Mouse (Mus musculus) liver, embryonic 15.5 days (tissue): ENCODE data around the gene Tefm. TPM values are rescaled to one million over a fixed set of nuclear protein-coding genes. Genes with fewer than 3 reads are reported as not detected.

ENCODE experiments used
- ATAC-seq: fragments of 200-750 bp; cut with Nextera tagmentation; 2 replicates; pipeline ENCODE4 v1.8.0; 2017; ENCODE audit warnings: moderate number of reproducible peaks, mild to moderate bottlenecking, moderate library complexity; ENCODE audit not compliant: insufficient read depth
- H3K27ac ChIP-seq: fragments of 300-500 bp; sonication (generic); replicated peaks from 2 replicates; pipeline ENCODE4 v1.5.1; 2015; ENCODE audit warnings: mild to moderate bottlenecking, inconsistent platforms
- H3K27me3 ChIP-seq: fragments of 300-500 bp; sonication (generic); 2 replicates; pipeline ENCODE4 v1.6.1; 2015; ENCODE audit warnings: mild to moderate bottlenecking, inconsistent platforms
- H3K36me3 ChIP-seq: fragments of 300-500 bp; sonication (generic); replicated peaks from 2 replicates; pipeline ENCODE4 v1.6.1; 2015; ENCODE audit warnings: moderate library complexity, mild to moderate bottlenecking, inconsistent platforms
- H3K4me1 ChIP-seq: fragments of 300-500 bp; sonication (generic); replicated peaks from 2 replicates; pipeline ENCODE4 v1.6.1; 2015; ENCODE audit warnings: inconsistent platforms
- H3K4me2 ChIP-seq: fragments of 300-500 bp; sonication (generic); 2 replicates; pipeline ENCODE4 v1.6.1; 2015; ENCODE audit warnings: moderate library complexity, mild to moderate bottlenecking, inconsistent platforms
- H3K4me3 ChIP-seq: fragments of 300-500 bp; sonication (generic); replicated peaks from 2 replicates; pipeline ENCODE4 v1.5.1; 2015; ENCODE audit warnings: mild to moderate bottlenecking, inconsistent platforms
- H3K9ac ChIP-seq: fragments of 300-500 bp; sonication (generic); 2 replicates; pipeline ENCODE4 v1.6.1; 2015; ENCODE audit warnings: moderate library complexity, mild to moderate bottlenecking, inconsistent platforms
- H3K9me3 ChIP-seq: fragments of 300-500 bp; sonication (generic); replicated peaks from 2 replicates; pipeline ENCODE4 v1.6.1; 2016; ENCODE audit warnings: inconsistent platforms
- WGBS: fragments of 180-500 bp; shearing (Covaris S2); methylation state at CpG from one replicate; pipeline ENCODE4 v1.1.7; 2015; ENCODE audit warnings: mixed read lengths; ENCODE audit not compliant: insufficient replicate concordance; 5-methylcytosine and 5-hydroxymethylcytosine counted together
- polyA plus RNA-seq: library from polyadenylated mRNA; unstranded; fragments of >200 nt; fragmentation: Nextera tagmentation; extraction: Ambion mirVana; gene quantifications from 2 replicates; pipeline ENCODE4 v1.2.1, GENCODE M21; 2015

Gene Tefm
- polyA plus RNA-seq, 1 experiment from 2014 or later: 12.2 TPM

DNA sequence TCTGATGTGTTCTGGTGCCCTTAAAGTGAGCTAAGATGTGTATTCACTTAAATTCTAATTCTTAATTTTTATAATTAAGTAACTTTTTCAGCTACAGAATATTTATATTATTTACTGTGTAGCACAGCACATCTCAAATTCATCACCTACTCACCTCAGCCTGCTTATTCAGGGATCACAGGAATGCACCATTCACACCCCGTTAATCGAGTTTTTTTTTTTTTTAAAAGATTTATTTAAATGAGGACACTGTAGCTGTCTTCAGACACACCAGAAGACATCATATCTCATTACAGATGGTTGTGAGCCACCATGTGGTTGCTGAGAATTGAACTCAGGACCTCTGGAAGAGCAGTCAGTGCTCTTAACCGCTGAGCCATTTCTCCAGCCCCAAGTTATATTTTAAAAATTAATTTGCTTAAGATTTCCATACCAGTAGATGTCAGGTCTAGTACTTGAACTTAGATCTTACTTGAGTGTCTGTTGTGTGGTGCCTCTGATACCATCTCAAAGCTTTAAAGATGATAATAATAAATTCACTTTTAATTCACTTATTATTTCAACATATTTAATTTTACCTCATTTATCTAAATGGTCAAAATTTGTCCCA is 51.3 kb downstream of the Tefm start:
- peak overlapping the region; percentile 100 for H3K9ac ChIP-seq
- no peak for ATAC-seq
- no peaks in the 10 kb centered on the region for H3K27me3 ChIP-seq
- H3K36me3 ChIP-seq: peaks cover 23% of the 10 kb centered on the region
- H3K4me1 ChIP-seq: peaks cover 53% of the 10 kb centered on the region
- peak overlapping the region; percentile 82; the same call in 1 of the 2 replicates for H3K27ac ChIP-seq
- WGBS: 38% methylated on average over 3 of the region's 3 CpGs
- H3K4me2 ChIP-seq: peak overlapping the region; percentile 78
- peak overlapping the region; percentile 100 for H3K4me3 ChIP-seq
- no peaks in the 10 kb centered on the region for H3K9me3 ChIP-seq

DNA sequence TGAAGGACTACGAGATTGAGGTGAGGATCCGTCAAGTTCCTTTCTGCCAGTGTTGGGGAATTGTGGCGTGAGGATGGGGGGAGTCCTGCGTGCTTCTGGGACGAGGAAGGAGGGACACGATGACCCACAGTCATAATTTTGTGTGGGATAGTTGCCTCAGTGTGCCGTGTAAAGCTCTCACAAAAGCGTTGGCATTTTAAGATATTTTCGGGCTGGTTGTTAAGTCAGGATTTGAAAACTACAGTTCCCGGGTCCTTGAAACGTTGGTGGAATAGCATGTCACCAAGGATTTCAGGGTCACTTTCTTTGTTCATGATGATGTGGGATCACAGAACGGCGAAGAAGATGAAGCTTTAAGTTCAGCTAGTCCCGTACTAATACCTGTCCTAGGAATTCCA is 52.2 kb downstream of the Tefm start:
- H3K4me3 ChIP-seq: peak overlapping the region; percentile 100
- peaks cover 15% of the 10 kb centered on the region for H3K36me3 ChIP-seq
- peaks cover 59% of the 10 kb centered on the region for H3K4me1 ChIP-seq
- no peaks in the 10 kb centered on the region for H3K27me3 ChIP-seq
- H3K27ac ChIP-seq: peak overlapping the region; percentile 82
- ATAC-seq: no peak
- peak overlapping the region; percentile 100 for H3K9ac ChIP-seq
- WGBS: under 1% methylated on average over 14 of the region's 14 CpGs
- peak overlapping the region; percentile 78 for H3K4me2 ChIP-seq
- H3K9me3 ChIP-seq: no peaks in the 10 kb centered on the region

- Histone ChIP-seq H3K4me2 (peak within 1 kb of the TSS; percentile 78), H3K27me3 (no peaks in the 10 kb centered on the region), H3K9ac (peak within 1 kb of the TSS; percentile 100), H3K4me3 (peak within 1 kb of the TSS; percentile 100), H3K4me1 (peaks cover 59% of the 10 kb centered on the region), H3K9me3 (no peaks in the 10 kb centered on the region), H3K27ac (peak within 1 kb of the TSS; percentile 82), H3K36me3 (peaks cover 8% of the 10 kb centered on the region)
- peak; percentile 73 for ATAC-seq
- WGBS: 1% methylated on average over 57 of the region's 57 CpGs
Observed at GRCm38 (mm10) chr11:80088917-80089816, 52.8 kb downstream of the Tefm start, which contains the start of gene Atad5. Atad5 (plus strand) TSS chr11:80089400.

DNA sequence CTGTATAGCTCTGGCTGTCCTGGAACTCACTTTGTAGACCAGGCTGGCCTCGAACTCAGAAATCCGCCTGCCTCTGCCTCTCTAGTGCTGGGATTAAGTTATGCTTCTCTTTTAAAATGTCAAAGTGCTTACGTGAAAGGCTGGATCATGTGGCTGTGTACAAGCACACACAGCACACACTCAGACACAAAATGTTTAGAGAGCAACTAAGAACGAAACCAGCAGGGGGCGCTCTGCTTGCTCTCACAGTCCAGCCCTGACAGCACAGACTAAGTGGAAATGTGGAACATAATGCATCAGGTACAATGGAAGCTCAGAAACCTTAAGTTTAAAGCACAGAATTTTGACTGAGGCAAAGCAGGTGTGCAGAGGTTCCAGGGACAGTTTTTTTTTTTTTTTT is 55.1 kb downstream of the Tefm start:
- 0 out of 2 replicates have a peak, but pooled peaks cover 2% of the 10 kb centered on the region for H3K36me3 ChIP-seq
- ATAC-seq: peak; percentile 66
- no peak overlapping the region for H3K9ac ChIP-seq
- peak overlapping the region; percentile 80; the same call in 1 of the 2 replicates for H3K27ac ChIP-seq
- WGBS: 7% methylated on average over 5 of the region's 5 CpGs
- H3K27me3 ChIP-seq: no peaks in the 10 kb centered on the region
- no peaks in the 10 kb centered on the region for H3K9me3 ChIP-seq
- no peak overlapping the region for H3K4me3 ChIP-seq
- peaks cover 62% of the 10 kb centered on the region for H3K4me1 ChIP-seq
- peak overlapping the region; percentile 33; the same call in 1 of the 2 replicates for H3K4me2 ChIP-seq

Other genes starting within 250 kb of the Tefm start
- gene Utp6, start 179.8 kb downstream of the Tefm start, polyA plus RNA-seq: 20.2 and 20.9 TPM in 2 replicates
- 13.5 and 14.4 TPM in 2 replicates for gene Suz12, start 149.1 kb downstream of the Tefm start, polyA plus RNA-seq
- 106 and 115 TPM in 2 replicates for gene Crlf3, start 61.2 kb downstream of the Tefm start, polyA plus RNA-seq
- 9.1 and 9.4 TPM in 2 replicates for gene Atad5, start 52.8 kb downstream of the Tefm start, polyA plus RNA-seq
- 6.5 and 8.2 TPM in 2 replicates for gene Adap2, start 11.9 kb upstream of the Tefm start, polyA plus RNA-seq
- gene Rnf135, start 41.7 kb upstream of the Tefm start, polyA plus RNA-seq: 5.3 and 6.1 TPM in 2 replicates
- 21.5 and 22.0 TPM in 2 replicates for gene Rhot1, start 66.8 kb upstream of the Tefm start, polyA plus RNA-seq
- gene Rhbdl3, start 158.7 kb upstream of the Tefm start, polyA plus RNA-seq: 0.16 and 0.22 TPM in 2 replicates
- 4.8 and 5.4 TPM in 2 replicates for gene 5730455P16Rik, start 235.9 kb upstream of the Tefm start, polyA plus RNA-seq
- 86.7 and 88.1 TPM in 2 replicates for gene Zfp207, start 241.1 kb upstream of the Tefm start, polyA plus RNA-seq